ENCODE assay signal across 9 mouse cellular contexts in genomic region chr4:135981524-135982063, GRCm38 (mm10). TPM values are rescaled to one million over a fixed set of nuclear protein-coding genes. Genes with fewer than 3 reads are reported as not detected.
DNase-seq lines count a peak whose midpoint lies in the region; ATAC-seq and TF ChIP-seq lines count a peak whose summit lies in the region.
"Had no signal": no experiment of that assay in that cellular context is flagged by ENCODE, and none has a peak within 500 bp of the region (broad histone marks: within the 10 kb centered on the region; RNA-seq: fewer than 3 reads in every experiment).

No protein-coding gene starts in this region.

- no peak overlapping the region for H3K9ac ChIP-seq in liver, embryonic 13.5 days
- H3K9ac ChIP-seq in stomach, postnatal 0 days (ENCODE audit: low read length): no peak overlapping the region
- H3K9ac ChIP-seq: lung, embryonic 14.5 days had no signal

- no peaks in the 10 kb centered on the region for H3K27me3 ChIP-seq in liver, embryonic 13.5 days
- no peaks in the 10 kb centered on the region for H3K27me3 ChIP-seq in stomach, postnatal 0 days (ENCODE audit: control insufficient read depth, insufficient read depth, low read length)

- peaks cover 87% of the 10 kb centered on the region for H3K36me3 ChIP-seq in liver, embryonic 13.5 days
- peaks cover 9% of the 10 kb centered on the region; the same call in 1 of the 2 replicates for H3K36me3 ChIP-seq in stomach, postnatal 0 days (ENCODE audit: control insufficient read depth, insufficient read depth, low read length)

- no peak overlapping the region for H3K4me3 ChIP-seq in liver, embryonic 13.5 days (replicated peaks)
- no peak overlapping the region for H3K4me3 ChIP-seq in stomach, postnatal 0 days (ENCODE audit: low read depth, low read length)

- peak; percentile 25 for TF ChIP-seq CTCF in stomach, postnatal 0 days (IDR thresholded peaks at IDR 0.05; ENCODE audit: low read depth)

- DNase-seq in liver, embryonic 13.5 days: no peak
- no peak for DNase-seq in liver
- DNase-seq in cerebellum, postnatal 10 days: peak; percentile 39 to 45
- DNase-seq in left cerebral cortex, postnatal 14 days (ENCODE audit: low spot score in 2 of 2): peak; percentile 77
- DNase-seq in stomach, postnatal 0 days (ENCODE audit: low spot score): no peak
- DNase-seq in urinary bladder, adult 2 months (ENCODE audit: low spot score): no peak
- DNase-seq in gastrocnemius, adult 18-20 months (ENCODE audit: low spot score): no peak
- DNase-seq: lung, embryonic 14.5 days; thymus, postnatal 36 days had no signal

- no peak for TF ChIP-seq EP300 in stomach, postnatal 0 days (optimal IDR thresholded peaks at IDR 0.05)

- peak overlapping the region; percentile 39 for H3K27ac ChIP-seq in liver, embryonic 13.5 days
- H3K27ac ChIP-seq in stomach, postnatal 0 days (replicated peaks): no peak overlapping the region

- H3K4me2 ChIP-seq in liver, embryonic 13.5 days: no peak overlapping the region
- no peak overlapping the region for H3K4me2 ChIP-seq in stomach, postnatal 0 days (replicated peaks; ENCODE audit: low read depth)
- H3K4me2 ChIP-seq: lung, embryonic 14.5 days had no signal

- intact Hi-C loops in left cerebral cortex, postnatal 14 days (cut with DNase I): no loop called here

- H3K4me1 ChIP-seq in liver, embryonic 13.5 days (replicated peaks): peaks cover 45% of the 10 kb centered on the region
- H3K4me1 ChIP-seq in stomach, postnatal 0 days (replicated peaks; ENCODE audit: control insufficient read depth, insufficient read depth): no peaks in the 10 kb centered on the region

- H3K9me3 ChIP-seq in liver, embryonic 13.5 days (replicated peaks): no peaks in the 10 kb centered on the region
- no peaks in the 10 kb centered on the region for H3K9me3 ChIP-seq in stomach, postnatal 0 days (ENCODE audit: control insufficient read depth, low read length)

- 75% methylated on average over 7 of the region's 7 CpGs for WGBS in liver, embryonic 13.5 days (ENCODE audit: insufficient replicate concordance)
- WGBS in stomach, postnatal 0 days: 64% methylated on average over 7 of the region's 7 CpGs

- ATAC-seq in liver, embryonic 13.5 days (ENCODE audit: low read depth): no peak
- no peak for ATAC-seq in stomach, postnatal 0 days (ENCODE audit: low FRiP score, low TSS enrichment)

RNA-seq across cellular contexts. Expression of gene Pithd1, which starts 5.5 kb away (rescaled TPM):
- 99.8 and 111 TPM in 2 replicates for polyA plus RNA-seq in liver, embryonic 13.5 days (2015; fragmentation: Nextera tagmentation; extraction: Ambion mirVana)
- 10 to 100 TPM; 71.5 to 72.5 TPM for total RNA-seq in left cerebral cortex, postnatal 14 days (2021)
- polyA plus RNA-seq in stomach, postnatal 0 days (2015; fragmentation: Nextera tagmentation; extraction: Ambion mirVana): 40.1 and 40.7 TPM in 2 replicates
- 41.4 and 46.9 TPM in 2 replicates for polyA plus RNA-seq in urinary bladder, adult 2 months (2012; rRNA removed)
- total RNA-seq in gastrocnemius, adult 18-20 months (2021): 10 to 100 TPM; 25.3 to 26.3 TPM

RNA-seq across cellular contexts. Expression of gene Lypla2, which starts 9.2 kb away (rescaled TPM):
- polyA plus RNA-seq in liver, embryonic 13.5 days (2015; fragmentation: Nextera tagmentation; extraction: Ambion mirVana): 48.9 and 49.7 TPM in 2 replicates
- 10 to 100 TPM; 82.2 to 91.6 TPM for total RNA-seq in left cerebral cortex, postnatal 14 days (2021)
- 88.6 and 89.6 TPM in 2 replicates for polyA plus RNA-seq in stomach, postnatal 0 days (2015; fragmentation: Nextera tagmentation; extraction: Ambion mirVana)
- 55.2 and 63.6 TPM in 2 replicates for polyA plus RNA-seq in urinary bladder, adult 2 months (2012; rRNA removed)
- 10 to 100 TPM; 25.2 to 29.8 TPM for total RNA-seq in gastrocnemius, adult 18-20 months (2021)

RNA-seq across cellular contexts. Expression of gene Gale, which starts 18.1 kb away (rescaled TPM):
- 35.6 and 35.7 TPM in 2 replicates for polyA plus RNA-seq in liver, embryonic 13.5 days (2015; fragmentation: Nextera tagmentation; extraction: Ambion mirVana)
- total RNA-seq in left cerebral cortex, postnatal 14 days (2021): 10 to 100 TPM; 26.2 to 31.6 TPM
- 161 and 166 TPM in 2 replicates for polyA plus RNA-seq in stomach, postnatal 0 days (2015; fragmentation: Nextera tagmentation; extraction: Ambion mirVana)
- 20.4 and 36.8 TPM in 2 replicates for polyA plus RNA-seq in urinary bladder, adult 2 months (2012; rRNA removed)
- total RNA-seq in gastrocnemius, adult 18-20 months (2021): under 1 TPM; 0.73 to 0.97 TPM

RNA-seq across cellular contexts. Expression of gene Hmgcl, which starts 35.3 kb away (rescaled TPM):
- polyA plus RNA-seq in liver, embryonic 13.5 days (2015; fragmentation: Nextera tagmentation; extraction: Ambion mirVana): 71.9 and 73.5 TPM in 2 replicates
- 10 to 100 TPM; 28.3 to 30.9 TPM for total RNA-seq in left cerebral cortex, postnatal 14 days (2021)
- 154 and 163 TPM in 2 replicates for polyA plus RNA-seq in stomach, postnatal 0 days (2015; fragmentation: Nextera tagmentation; extraction: Ambion mirVana)
- 64.9 and 79.9 TPM in 2 replicates for polyA plus RNA-seq in urinary bladder, adult 2 months (2012; rRNA removed)
- total RNA-seq in gastrocnemius, adult 18-20 months (2021): 10 to 100 TPM; 38.5 to 40.1 TPM

RNA-seq across cellular contexts. Expression of gene Eloa, which starts 40.0 kb away (rescaled TPM):
- 27.7 and 35.1 TPM in 2 replicates for polyA plus RNA-seq in liver, embryonic 13.5 days (2015; fragmentation: Nextera tagmentation; extraction: Ambion mirVana)
- 10 to 100 TPM; 27.6 to 28.2 TPM for total RNA-seq in left cerebral cortex, postnatal 14 days (2021)
- polyA plus RNA-seq in stomach, postnatal 0 days (2015; fragmentation: Nextera tagmentation; extraction: Ambion mirVana): 21.5 and 22.9 TPM in 2 replicates
- 25.2 and 28.1 TPM in 2 replicates for polyA plus RNA-seq in urinary bladder, adult 2 months (2012; rRNA removed)
- total RNA-seq in gastrocnemius, adult 18-20 months (2021): 10 to 100 TPM; 62.0 to 62.3 TPM

Comparison
In these comparisons a context has a peak if more than half of its experiments do, and no peak if none do; other contexts are left out.
1. DNase-seq: peak in cerebellum, postnatal 10 days (2 of 2) and left cerebral cortex, postnatal 14 days (2 of 2); none in liver, embryonic 13.5 days (single experiment), liver (single experiment), stomach, postnatal 0 days (single experiment), urinary bladder, adult 2 months (single experiment) and gastrocnemius, adult 18-20 months (single experiment).